Mouse (Mus musculus) limb, embryonic 15.5 days (tissue): ENCODE results near the gene Insyn1. TPM values are rescaled to one million over a fixed set of nuclear protein-coding genes. Genes with fewer than 3 reads are reported as not detected.

ENCODE experiments used
- ATAC-seq: fragments of 200-750 bp; cut with Nextera tagmentation; 2 replicates; pipeline ENCODE4 v1.8.0; 2017; ENCODE audit warnings: low read depth, moderate TSS enrichment; ENCODE audit not compliant: insufficient number of reproducible peaks, low FRiP score, low TSS enrichment
- H3K27ac ChIP-seq: fragments of 300-500 bp; sonication (generic); 2 replicates; pipeline ENCODE4 v1.5.1; 2015; ENCODE audit warnings: moderate library complexity, mild to moderate bottlenecking, inconsistent platforms
- H3K27me3 ChIP-seq: fragments of 300-500 bp; sonication (generic); 2 replicates; pipeline ENCODE4 v1.6.1; 2015; ENCODE audit warnings: inconsistent platforms
- H3K36me3 ChIP-seq: fragments of 300-500 bp; sonication (generic); 2 replicates; pipeline ENCODE4 v1.6.1; 2015; ENCODE audit warnings: inconsistent platforms
- H3K4me1 ChIP-seq: fragments of 300-500 bp; sonication (generic); 2 replicates; pipeline ENCODE4 v1.6.1; 2015; ENCODE audit warnings: inconsistent platforms
- H3K4me2 ChIP-seq: fragments of 300-500 bp; sonication (generic); 2 replicates; pipeline ENCODE4 v1.6.1; 2015; ENCODE audit warnings: mild to moderate bottlenecking, inconsistent platforms
- H3K4me3 ChIP-seq: fragments of 300-500 bp; sonication (generic); 2 replicates; pipeline ENCODE4 v1.5.1; 2015; ENCODE audit warnings: mild to moderate bottlenecking, inconsistent platforms
- H3K9ac ChIP-seq: fragments of 300-500 bp; sonication (generic); 2 replicates; pipeline ENCODE4 v1.6.1; 2015; ENCODE audit warnings: inconsistent platforms
- H3K9me3 ChIP-seq: fragments of 300-500 bp; sonication (generic); 2 replicates; pipeline ENCODE4 v1.6.1; 2016; ENCODE audit warnings: inconsistent platforms
- WGBS: fragments of 180-500 bp; shearing (Covaris S2); methylation state at CpG from one replicate; pipeline ENCODE4 v1.1.7; 2015; 5-methylcytosine and 5-hydroxymethylcytosine counted together
- polyA plus RNA-seq: library from polyadenylated mRNA; unstranded; fragments of >200 nt; fragmentation: Nextera tagmentation; extraction: Ambion mirVana; gene quantifications from 2 replicates; pipeline ENCODE4 v1.2.1, GENCODE M21; 2015

Gene Insyn1
- polyA plus RNA-seq: 2.9 and 3.2 TPM in 2 replicates

DNA sequence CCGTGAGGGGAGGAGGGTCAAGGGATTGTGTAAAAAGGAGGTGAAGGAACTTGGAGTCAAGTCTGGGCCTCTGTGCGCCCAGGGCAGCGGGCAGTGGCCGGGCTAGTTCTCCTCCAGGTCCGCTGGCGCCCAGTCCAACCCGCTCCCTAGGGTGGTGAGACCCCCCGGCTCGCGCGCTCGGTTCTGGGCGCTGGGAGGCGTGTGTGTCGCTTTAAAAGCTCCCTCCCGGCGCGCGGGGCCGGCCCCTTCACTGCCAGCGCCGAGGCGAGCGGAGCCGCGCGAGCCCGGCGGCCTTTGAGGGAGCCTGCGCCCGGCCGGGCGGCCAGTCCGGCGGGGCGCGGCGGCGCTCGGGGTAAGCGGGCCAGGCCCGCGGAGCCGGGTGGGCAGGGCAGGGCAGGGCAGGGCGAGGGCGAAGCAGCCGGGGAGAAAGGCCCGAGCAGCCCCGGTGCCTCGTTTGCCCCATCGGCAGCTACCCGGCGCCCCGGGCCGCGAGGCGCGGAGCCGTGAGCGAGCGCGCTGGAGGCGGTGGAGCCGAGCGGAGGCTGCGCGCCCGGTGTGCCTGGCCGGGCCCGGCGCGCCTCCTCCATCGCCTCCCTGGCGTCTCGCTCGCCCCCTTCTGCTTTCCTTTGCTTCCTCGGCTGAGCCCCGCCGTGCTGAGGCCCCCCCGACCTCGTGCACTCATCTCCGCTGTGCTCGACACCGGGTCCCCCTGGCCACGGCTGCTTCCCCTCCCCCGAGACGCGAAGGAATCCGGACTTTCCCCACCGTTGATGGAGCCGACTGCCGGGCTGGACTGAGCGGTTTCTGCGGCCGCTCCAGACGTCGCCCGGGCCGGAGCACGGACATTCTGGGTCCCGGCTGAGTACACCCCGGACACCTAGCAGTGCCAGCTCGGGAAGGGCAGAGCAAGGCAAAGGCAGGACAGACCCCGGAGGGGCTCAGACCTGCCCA, at the start of gene Insyn1:
Gene Insyn1 (plus strand): TSS at position 753 of the 951 bp plus-strand sequence.
- WGBS: under 1% methylated on average over 85 of the region's 104 CpGs
- peak; percentile 80 for ATAC-seq
- peaks cover 37% of the 10 kb centered on the region for H3K4me1 ChIP-seq

GRCm38 (mm10) chr9:58438921-58439396, 49.4 kb upstream of the Insyn1 start:
- no peak overlapping the region for H3K9ac ChIP-seq
- H3K4me2 ChIP-seq: no peak overlapping the region
- no peaks in the 10 kb centered on the region for H3K27me3 ChIP-seq
- H3K36me3 ChIP-seq: no peaks in the 10 kb centered on the region
- no peak overlapping the region for H3K4me3 ChIP-seq
- ATAC-seq: no peak
- H3K4me1 ChIP-seq: peaks cover 38% of the 10 kb centered on the region
- 68% methylated on average over 22 of the region's 22 CpGs for WGBS
- no peak overlapping the region for H3K27ac ChIP-seq
- H3K9me3 ChIP-seq: no peaks in the 10 kb centered on the region

More for the DNA sequence above, at the start of gene Insyn1:
- Histone ChIP-seq H3K9me3 (no peaks in the 10 kb centered on the region), H3K36me3 (no peaks in the 10 kb centered on the region), H3K9ac (peak within 1 kb of the TSS; percentile 76), H3K4me2 (peak within 1 kb of the TSS; percentile 93), H3K4me3 (peak within 1 kb of the TSS; percentile 73), H3K27ac (peak within 1 kb of the TSS; percentile 90), H3K27me3 (peaks cover 11% of the 10 kb centered on the region)

DNA sequence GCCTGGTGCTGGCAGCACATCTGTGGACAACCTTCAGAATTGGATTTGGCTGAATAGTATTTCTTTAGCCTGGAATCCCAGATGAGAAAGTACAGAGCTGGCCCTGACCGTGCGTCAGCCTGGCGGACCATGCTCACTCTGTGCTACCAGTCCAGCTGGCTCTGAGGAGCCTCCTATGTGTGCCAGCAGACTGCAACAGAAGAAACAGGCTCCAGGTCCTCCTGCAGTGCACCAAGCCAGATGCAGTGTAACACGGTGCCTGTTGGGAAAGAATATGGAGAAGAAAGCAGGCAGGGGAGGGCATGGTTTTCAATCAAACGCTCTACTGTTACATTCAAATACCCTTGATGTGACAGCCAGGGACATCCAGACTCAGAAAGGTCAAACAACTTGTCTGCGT, 48.3 kb upstream of the Insyn1 start:
- Histone ChIP-seq H3K36me3 (no peaks in the 10 kb centered on the region), H3K4me3 (no peak overlapping the region), H3K9me3 (no peaks in the 10 kb centered on the region), H3K4me2 (no peak overlapping the region), H3K9ac (no peak overlapping the region), H3K27me3 (no peaks in the 10 kb centered on the region), H3K27ac (peak overlapping the region; percentile 60), H3K4me1 (peaks cover 38% of the 10 kb centered on the region)
- WGBS: 56% methylated on average over 6 of the region's 6 CpGs
- no peak; the same call in 1 of the 2 replicates for ATAC-seq

- peak overlapping the region; percentile 60; the same call in 1 of the 2 replicates for H3K27ac ChIP-seq
These were observed 47.8 kb upstream of the Insyn1 start for GRCm38 (mm10) chr9:58440614-58441013.

GRCm38 (mm10) chr9:58441351-58442104, 46.9 kb upstream of the Insyn1 start:
- ATAC-seq: no peak

More at GRCm38 (mm10) chr9:58440614-58441013, 47.8 kb upstream of the Insyn1 start:
- no peaks in the 10 kb centered on the region for H3K27me3 ChIP-seq
- peak; percentile 16; the same call in 1 of the 2 replicates for ATAC-seq
- H3K9me3 ChIP-seq: no peaks in the 10 kb centered on the region
- H3K9ac ChIP-seq: no peak overlapping the region
- H3K4me1 ChIP-seq: peaks cover 38% of the 10 kb centered on the region
- H3K4me2 ChIP-seq: no peak overlapping the region
- no peaks in the 10 kb centered on the region for H3K36me3 ChIP-seq
- H3K4me3 ChIP-seq: no peak overlapping the region

GRCm38 (mm10) chr9:58442105-58443010, 46.0 kb upstream of the Insyn1 start:
- H3K4me2 ChIP-seq: no peak overlapping the region
- H3K27me3 ChIP-seq: no peaks in the 10 kb centered on the region
- no peak overlapping the region for H3K9ac ChIP-seq
- no peak for ATAC-seq
- no peaks in the 10 kb centered on the region for H3K9me3 ChIP-seq
- H3K4me3 ChIP-seq: no peak overlapping the region
- H3K36me3 ChIP-seq: no peaks in the 10 kb centered on the region
- peaks cover 35% of the 10 kb centered on the region for H3K4me1 ChIP-seq
- 33% methylated on average over 7 of the region's 7 CpGs for WGBS
- H3K27ac ChIP-seq: peak overlapping the region; percentile 83

More at GRCm38 (mm10) chr9:58441351-58442104, 46.9 kb upstream of the Insyn1 start:
- H3K9me3 ChIP-seq: no peaks in the 10 kb centered on the region
- no peaks in the 10 kb centered on the region for H3K27me3 ChIP-seq
- H3K9ac ChIP-seq: no peak overlapping the region
- H3K36me3 ChIP-seq: no peaks in the 10 kb centered on the region
- no peak overlapping the region for H3K4me3 ChIP-seq
- 49% methylated on average over 6 of the region's 6 CpGs for whole genome bisulfite sequencing
- peaks cover 33% of the 10 kb centered on the region for H3K4me1 ChIP-seq
- H3K27ac ChIP-seq: peak overlapping the region; percentile 81
- no peak overlapping the region for H3K4me2 ChIP-seq

- ATAC-seq: no peak
- peaks cover 35% of the 10 kb centered on the region for H3K4me1 ChIP-seq
These were observed 45.3 kb upstream of the Insyn1 start for GRCm38 (mm10) chr9:58443061-58443460.

DNA sequence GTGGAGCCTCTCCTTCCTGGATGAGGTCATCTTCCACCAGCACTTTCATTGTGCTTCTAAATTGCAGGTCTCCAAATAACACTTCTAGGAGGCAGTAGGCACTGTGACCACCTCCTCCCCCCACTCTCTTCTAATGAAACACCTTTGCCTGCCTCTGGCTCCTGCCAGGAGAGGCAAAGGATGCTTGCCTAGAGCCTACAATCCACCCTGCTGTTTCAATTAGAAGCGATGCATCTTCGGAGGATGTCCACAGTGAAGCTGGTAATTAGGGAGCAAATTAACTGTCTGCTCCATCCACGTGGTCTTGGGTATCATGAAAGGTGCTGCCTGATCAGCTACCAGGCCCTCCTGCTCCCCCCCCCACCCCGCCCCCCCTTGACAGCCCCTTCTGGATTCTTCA, 41.6 kb upstream of the Insyn1 start:
- ATAC-seq: no peak
- Histone ChIP-seq H3K4me1 (peaks cover 17% of the 10 kb centered on the region), H3K4me3 (no peak overlapping the region), H3K36me3 (no peaks in the 10 kb centered on the region), H3K9me3 (no peaks in the 10 kb centered on the region), H3K27me3 (no peaks in the 10 kb centered on the region), H3K9ac (no peak overlapping the region), H3K27ac (no peak overlapping the region), H3K4me2 (no peak overlapping the region)
- WGBS: 43% methylated on average over 4 of the region's 4 CpGs

More at GRCm38 (mm10) chr9:58443061-58443460, 45.3 kb upstream of the Insyn1 start:
- Histone ChIP-seq H3K4me2 (no peak overlapping the region), H3K27ac (peak overlapping the region; percentile 83), H3K9me3 (no peaks in the 10 kb centered on the region), H3K36me3 (no peaks in the 10 kb centered on the region), H3K4me3 (no peak overlapping the region), H3K9ac (no peak overlapping the region), H3K27me3 (no peaks in the 10 kb centered on the region)
- WGBS: 67% methylated on average over 3 of the region's 3 CpGs

DNA sequence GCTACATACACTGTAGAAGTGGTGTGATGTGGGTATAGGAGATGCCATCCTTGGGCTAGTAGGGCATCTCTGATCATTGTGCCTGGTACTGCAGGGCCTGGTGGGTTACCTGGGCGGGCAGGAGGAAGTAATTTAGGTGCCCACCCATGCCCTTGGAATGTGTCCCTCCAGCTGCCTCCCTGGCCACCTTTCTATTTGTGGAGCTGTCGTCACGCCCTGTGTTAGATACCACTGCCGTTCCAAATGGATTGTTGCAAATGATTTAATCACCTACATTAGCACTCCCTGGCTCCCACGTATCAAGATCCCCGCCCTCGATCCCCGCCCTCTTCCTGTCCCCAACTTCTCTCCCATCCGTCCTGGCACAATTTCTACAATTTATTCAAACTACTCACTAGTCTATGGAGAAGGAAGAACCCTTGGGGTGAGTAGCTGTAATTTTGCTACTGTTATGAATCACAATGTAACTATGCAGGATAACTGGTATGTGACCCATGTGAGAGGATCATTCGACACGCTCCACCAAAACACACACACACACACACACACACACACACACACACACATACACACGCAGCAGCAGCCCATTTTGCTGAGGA, 40.3 kb upstream of the Insyn1 start:
- Histone ChIP-seq H3K27ac (no peak overlapping the region), H3K4me2 (no peak overlapping the region), H3K36me3 (no peaks in the 10 kb centered on the region), H3K9me3 (no peaks in the 10 kb centered on the region), H3K27me3 (no peaks in the 10 kb centered on the region), H3K4me3 (no peak overlapping the region), H3K4me1 (peaks cover 6% of the 10 kb centered on the region; the same call in 1 of the 2 replicates), H3K9ac (no peak overlapping the region)
- 69% methylated on average over 12 of the region's 12 CpGs for WGBS
- ATAC-seq: no peak

DNA sequence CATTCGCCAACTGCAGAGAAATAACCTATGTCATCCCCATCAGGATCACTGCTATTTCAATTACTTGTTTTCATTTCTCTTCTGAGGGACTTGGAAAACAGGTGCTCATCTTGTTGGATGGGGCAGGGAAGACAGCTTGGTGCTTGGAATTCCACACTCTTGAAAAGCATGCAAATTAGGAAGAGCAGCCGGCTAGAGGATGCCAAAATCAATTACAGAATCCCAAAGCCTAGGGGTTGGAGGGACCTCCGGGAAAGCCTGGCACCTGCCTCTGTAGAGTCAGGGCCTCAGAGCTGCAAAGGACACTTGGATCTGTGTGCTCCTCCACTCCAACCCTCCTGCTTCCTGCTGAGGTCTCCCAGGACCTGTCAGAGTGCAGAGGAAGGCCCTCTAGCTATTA, 38.9 kb upstream of the Insyn1 start:
- H3K9ac ChIP-seq: no peak overlapping the region
- no peaks in the 10 kb centered on the region for H3K27me3 ChIP-seq
- no peaks in the 10 kb centered on the region for H3K36me3 ChIP-seq
- 31% methylated on average over 3 of the region's 3 CpGs for WGBS
- H3K9me3 ChIP-seq: no peaks in the 10 kb centered on the region
- H3K4me3 ChIP-seq: no peak overlapping the region
- ATAC-seq: no peak
- 0 out of 2 replicates have a peak, but pooled peaks cover 5% of the 10 kb centered on the region for H3K4me1 ChIP-seq
- H3K27ac ChIP-seq: no peak overlapping the region
- no peak overlapping the region for H3K4me2 ChIP-seq
